20 mouse cellular contexts compared by ENCODE assay signal in the genomic region with DNA sequence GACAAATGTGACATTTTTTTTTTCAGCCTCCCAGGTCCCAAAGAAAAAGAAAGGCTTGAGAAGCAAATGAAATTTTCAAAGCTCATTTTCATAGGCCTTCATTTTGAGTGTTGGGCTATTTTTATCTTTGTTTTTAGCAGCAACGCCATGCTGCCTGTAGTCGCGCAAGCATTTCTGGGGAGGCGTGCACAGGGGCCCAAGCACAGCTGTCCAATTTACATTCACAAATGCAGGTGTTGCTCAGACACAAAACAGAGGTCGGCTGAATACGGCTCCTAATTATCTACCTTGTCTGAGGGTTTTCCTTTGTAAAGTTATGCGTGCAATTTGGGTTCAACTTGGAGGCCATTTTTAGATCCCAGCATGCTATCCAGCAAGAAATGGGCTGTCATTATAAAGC. TPM values are rescaled to one million over a fixed set of nuclear protein-coding genes. Genes with fewer than 3 reads are reported as not detected.
DNase-seq lines count a peak whose midpoint lies in the region; ATAC-seq and TF ChIP-seq lines count a peak whose summit lies in the region.
"Had no signal": no experiment of that assay in that cellular context is flagged by ENCODE, and none has a peak within 500 bp of the region (broad histone marks: within the 10 kb centered on the region; RNA-seq: fewer than 3 reads in every experiment).

No protein-coding gene starts in this region.

- no peak overlapping the region for H3K9ac ChIP-seq in heart, embryonic 14.5 days (ENCODE audit: low read length)
- H3K9ac ChIP-seq in limb, embryonic 11.5 days (ENCODE audit: low read length), result no peak overlapping the region
- H3K9ac ChIP-seq: forebrain, embryonic 13.5 days; limb, embryonic 12.5 days; liver, embryonic 12.5 days had no signal

- intact Hi-C loops in heart, postnatal 14 days (cut with DNase I), result no loop called here
- intact Hi-C loops in left cerebral cortex, adult 2 months (cut with DNase I), result loop anchor here (1.0 to 5.0 kb wide), 4 partner anchors 17 to 102 kb away; no protein-coding TSS in a partner anchor
- intact Hi-C loops in left cerebral cortex, postnatal 36 days (cut with DNase I), result loop anchor here (5.0 kb wide), 1 partner anchor 48 kb away; a partner anchor contains a TSS

- H3K9me3 ChIP-seq in heart, embryonic 14.5 days (ENCODE audit: control insufficient read depth, low read length), result no peaks in the 10 kb centered on the region
- no peaks in the 10 kb centered on the region for H3K9me3 ChIP-seq in limb, embryonic 11.5 days (ENCODE audit: control insufficient read depth, low read length)
- H3K9me3 ChIP-seq: forebrain, embryonic 13.5 days; limb, embryonic 12.5 days; liver, embryonic 12.5 days; midbrain, embryonic 10.5 days had no signal

- no peak overlapping the region for H3K4me2 ChIP-seq in heart, embryonic 14.5 days (ENCODE audit: low read length)
- H3K4me2 ChIP-seq in limb, embryonic 11.5 days (ENCODE audit: low read depth, severe bottlenecking), result no peak overlapping the region
- H3K4me2 ChIP-seq: forebrain, embryonic 13.5 days; limb, embryonic 12.5 days; liver, embryonic 12.5 days had no signal

- no peak for TF ChIP-seq CTCF in left cerebral cortex, adult 2 months (IDR thresholded peaks at IDR 0.05)

- ATAC-seq in heart, embryonic 14.5 days (ENCODE audit: insufficient number of reproducible peaks, insufficient read depth, low FRiP score, low read depth), result no peak
- no peak for ATAC-seq in limb, embryonic 11.5 days (ENCODE audit: insufficient number of reproducible peaks, low FRiP score, low TSS enrichment, low read depth)
- ATAC-seq: forebrain, embryonic 13.5 days; hindbrain, postnatal 0 days; liver, embryonic 12.5 days had no signal

- no peak overlapping the region for H3K4me3 ChIP-seq in heart, embryonic 14.5 days (ENCODE audit: control insufficient read depth in 1 of 2, insufficient read depth in 1 of 2, low read depth in 1 of 2, low read length in 2 of 2)
- H3K4me3 ChIP-seq in left cerebral cortex, adult 2 months, result no peak overlapping the region
- H3K4me3 ChIP-seq in limb, embryonic 11.5 days (ENCODE audit: low read depth, low read length), result no peak overlapping the region
- H3K4me3 ChIP-seq: forebrain, embryonic 13.5 days; limb, embryonic 12.5 days; liver, embryonic 12.5 days; midbrain, embryonic 10.5 days had no signal

- peak overlapping the region; percentile 61 to 64 for H3K27ac ChIP-seq in heart, embryonic 14.5 days (replicated peaks in 1 of 2; ENCODE audit: control insufficient read depth in 1 of 2, insufficient read depth in 1 of 2, low read depth in 2 of 2, low read length in 2 of 2)
- peak overlapping the region; percentile 71; the same call in 1 of the 2 replicates for H3K27ac ChIP-seq in left cerebral cortex, adult 2 months
- H3K27ac ChIP-seq in limb, embryonic 11.5 days (replicated peaks; ENCODE audit: low read depth, low read length), result 0 out of 2 replicates have a peak overlapping the region, but pooled peaks have one; percentile 15
- H3K27ac ChIP-seq: hindbrain, postnatal 0 days; limb, embryonic 12.5 days; liver, embryonic 12.5 days; midbrain, embryonic 10.5 days had no signal

- H3K4me1 ChIP-seq in heart, embryonic 14.5 days (ENCODE audit: control insufficient read depth in 2 of 2, insufficient read depth in 2 of 2, low read length in 2 of 2), result peaks cover 12 to 23% of the 10 kb centered on the region in 2 experiments; a peak in 2 of 4 replicates
- peaks cover 24% of the 10 kb centered on the region for H3K4me1 ChIP-seq in limb, embryonic 11.5 days (ENCODE audit: control insufficient read depth, insufficient read depth, low read length)

- WGBS in heart, embryonic 14.5 days, result 42% methylated on average over 7 of the region's 7 CpGs
- 30% methylated on average over 7 of the region's 7 CpGs for WGBS in limb, embryonic 11.5 days

- no peak for DNase-seq in heart, postnatal 14 days
- no peak for DNase-seq in left cerebral cortex, adult 2 months (ENCODE audit: extremely low spot score in 1 of 2, low spot score in 2 of 2)
- no peak for DNase-seq in left cerebral cortex, postnatal 36 days (ENCODE audit: low spot score in 2 of 2)
- peak; percentile 45 for DNase-seq in brain, adult 2 months (ENCODE audit: low read depth, low spot score)
- peak; percentile 68 for DNase-seq in limb, embryonic 11.5 days (ENCODE audit: low spot score)
- no peak for DNase-seq in thymus, postnatal 36 days
- DNase-seq: adrenal gland, adult 8-10 months; cerebellum, adult 9-11 months; gastrocnemius, postnatal 36 days; heart, postnatal 4 days; kidney, adult 18-20 months; kidney, postnatal 14 days; lung, adult 2 months; lung, postnatal 4 days had no signal

- no peaks in the 10 kb centered on the region for H3K27me3 ChIP-seq in heart, embryonic 14.5 days (ENCODE audit: control insufficient read depth, insufficient read depth, low read length)
- H3K27me3 ChIP-seq in limb, embryonic 11.5 days (ENCODE audit: control insufficient read depth, insufficient read depth, low read length), result no peaks in the 10 kb centered on the region
- H3K27me3 ChIP-seq: forebrain, embryonic 13.5 days; limb, embryonic 12.5 days had no signal

- 0 out of 2 replicates have a peak, but pooled peaks cover 4% of the 10 kb centered on the region for H3K36me3 ChIP-seq in heart, embryonic 14.5 days (ENCODE audit: control insufficient read depth, insufficient read depth, low read length)
- H3K36me3 ChIP-seq in limb, embryonic 11.5 days (ENCODE audit: control insufficient read depth, insufficient read depth, low read length), result no peaks in the 10 kb centered on the region
- H3K36me3 ChIP-seq: liver, embryonic 12.5 days; midbrain, embryonic 10.5 days had no signal

RNA-seq across cellular contexts. Expression of a gene that starts 49.8 kb away (rescaled TPM):
- 2.4 and 3.0 TPM in 2 replicates for polyA plus RNA-seq in heart, embryonic 14.5 days (2014; fragmentation: Nextera tagmentation; extraction: Ambion mirVana)
- total RNA-seq in heart, postnatal 14 days (2021), result 10 to 100 TPM; 14.4 to 14.6 TPM
- total RNA-seq in left cerebral cortex, adult 2 months (2021), result 10 to 100 TPM; 76.4 to 77.1 TPM
- 10 to 100 TPM; 76.7 to 79.5 TPM for total RNA-seq in left cerebral cortex, postnatal 36 days (2021)
- 3.2 and 3.9 TPM in 2 replicates for polyA plus RNA-seq in limb, embryonic 11.5 days (2014; fragmentation: Nextera tagmentation; extraction: Ambion mirVana)

RNA-seq across cellular contexts. Expression of a gene that starts 49.9 kb away (rescaled TPM):
- polyA plus RNA-seq in heart, embryonic 14.5 days (2014; fragmentation: Nextera tagmentation; extraction: Ambion mirVana), result 0.49 and 0.55 TPM in 2 replicates
- 1 to 10 TPM; 2.5 to 2.8 TPM for total RNA-seq in heart, postnatal 14 days (2021)
- 1 to 10 TPM; 2.6 to 3.3 TPM for total RNA-seq in left cerebral cortex, adult 2 months (2021)
- total RNA-seq in left cerebral cortex, postnatal 36 days (2021), result 1 to 10 TPM; 1.4 to 2.8 TPM
- polyA plus RNA-seq in limb, embryonic 11.5 days (2014; fragmentation: Nextera tagmentation; extraction: Ambion mirVana), result 0.98 and 1.4 TPM in 2 replicates
- polyA plus RNA-seq: liver, embryonic 12.5 days had no signal

Comparison
In these comparisons a context has a peak if more than half of its experiments do, and no peak if none do; other contexts are left out.
1. H3K27ac ChIP-seq: peak in every context shown above with its lines; median percentile 71 in left cerebral cortex, adult 2 months; 62 in heart, embryonic 14.5 days; 15 in limb, embryonic 11.5 days.
2. DNase-seq: peak in brain, adult 2 months (single experiment) and limb, embryonic 11.5 days (single experiment); none in heart, postnatal 14 days (0 of 2), left cerebral cortex, adult 2 months (0 of 2), left cerebral cortex, postnatal 36 days (0 of 2) and thymus, postnatal 36 days (0 of 2).
3. RNA of a gene that starts 49.8 kb away (total RNA-seq): 76.7 to 79.5 TPM in left cerebral cortex, postnatal 36 days and 76.4 to 77.1 TPM in left cerebral cortex, adult 2 months; 14.4 to 14.6 TPM in heart, postnatal 14 days; every median in the first group is over 4 times any median in the second.